Mouse (Mus musculus) right cerebral cortex, postnatal 14 days (tissue): ENCODE measurements around the gene Fgf18.

Experiments
- DNase-seq: peaks from one replicate; pipeline ENCODE4 v3.0.0; 2022

The Fgf18 gene

GRCm38 (mm10) chr11:33110111-33110510 is 37.1 kb downstream of the Fgf18 start:
- DNase-seq = no peak

- DNase-seq = no peak
Measured at GRCm38 (mm10) chr11:33107540-33107939, 39.7 kb downstream of the Fgf18 start.

GRCm38 (mm10) chr11:33104911-33105316 is 42.3 kb downstream of the Fgf18 start:
- no peak for DNase-seq

GRCm38 (mm10) chr11:33103291-33103943 is 43.8 kb downstream of the Fgf18 start:
- no peak for DNase-seq

- no peak for DNase-seq
Measured at GRCm38 (mm10) chr11:33100027-33100507, 47.1 kb downstream of the Fgf18 start.

GRCm38 (mm10) chr11:33099425-33099824 is 47.8 kb downstream of the Fgf18 start:
- DNase-seq = no peak

- no peak for DNase-seq
Measured at GRCm38 (mm10) chr11:33098446-33098845, 48.8 kb downstream of the Fgf18 start.

- no peak for DNase-seq
Measured at GRCm38 (mm10) chr11:33097855-33098254, 49.3 kb downstream of the Fgf18 start.

- no peak for DNase-seq
Measured at GRCm38 (mm10) chr11:33089856-33090255, 57.3 kb downstream of the Fgf18 start.

- no peak for DNase-seq
Measured at GRCm38 (mm10) chr11:33088181-33088580, 59.0 kb downstream of the Fgf18 start.

GRCm38 (mm10) chr11:33086046-33086445 is 61.2 kb downstream of the Fgf18 start:
- DNase-seq = no peak

GRCm38 (mm10) chr11:33085514-33085913 is 61.7 kb downstream of the Fgf18 start:
- DNase-seq = no peak

- no peak for DNase-seq
Measured at GRCm38 (mm10) chr11:33085054-33085453, 62.1 kb downstream of the Fgf18 start.

GRCm38 (mm10) chr11:33084041-33084440 is 63.2 kb downstream of the Fgf18 start:
- DNase-seq = no peak

GRCm38 (mm10) chr11:33081175-33081574 is 66.0 kb downstream of the Fgf18 start:
- no peak for DNase-seq

- no peak for DNase-seq
Measured at GRCm38 (mm10) chr11:33080046-33080808, 67.0 kb downstream of the Fgf18 start.

GRCm38 (mm10) chr11:33079424-33079823 is 67.8 kb downstream of the Fgf18 start:
- DNase-seq = no peak

GRCm38 (mm10) chr11:33078036-33078435 is 69.2 kb downstream of the Fgf18 start:
- DNase-seq = no peak

- peak; percentile 39 for DNase-seq
Measured at GRCm38 (mm10) chr11:33075293-33075692, 71.9 kb downstream of the Fgf18 start.

GRCm38 (mm10) chr11:33074541-33074940 is 72.7 kb downstream of the Fgf18 start:
- no peak for DNase-seq

- DNase-seq = no peak
Measured at GRCm38 (mm10) chr11:33071358-33071922, 75.8 kb downstream of the Fgf18 start.

GRCm38 (mm10) chr11:33070520-33070919 is 76.7 kb downstream of the Fgf18 start:
- DNase-seq = peak; percentile 55
